Mouse (Mus musculus) cerebellum, postnatal 25 days (tissue): ENCODE measurements around the gene Fa2h.
A peak's percentile ranks its signal among the peaks of the same experiment; 100 is the strongest.

Source experiments
- DNase-seq, 2 experiments: peaks; one replicate each; pipeline ENCODE4 v3.0.0; 2021; ENCODE audit warnings: mixed read lengths in 2 of 2

The Fa2h gene

GRCm38 (mm10) chr8:111299363-111299820 lies 94.2 kb downstream of the Fa2h start:
- peak; percentile 58 to 73 for DNase-seq

DNA sequence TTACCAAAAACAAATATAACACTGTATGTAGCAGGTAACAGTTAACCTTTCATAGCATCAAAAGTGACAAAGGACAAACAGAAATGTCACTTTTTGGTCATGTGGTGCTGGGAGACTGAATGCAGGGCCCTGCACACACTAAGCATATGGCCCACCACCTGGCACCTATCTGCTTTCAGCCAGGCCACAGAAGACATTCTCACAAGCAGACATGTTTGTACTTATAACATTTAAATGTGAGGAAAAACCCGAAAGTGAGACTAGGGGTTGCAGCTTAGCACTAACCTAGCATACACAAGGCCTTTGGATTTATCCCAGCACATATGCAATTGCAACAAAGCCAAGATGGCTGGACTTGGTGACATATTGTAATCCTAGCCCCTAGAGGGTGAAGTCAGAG lies 95.6 kb downstream of the Fa2h start:
- peak; percentile 30 to 56 for DNase-seq
